Mouse (Mus musculus) liver, embryonic 14.5 days (tissue): ENCODE results near the gene Kank1. TPM values are rescaled to one million over a fixed set of nuclear protein-coding genes. Genes with fewer than 3 reads are reported as not detected.
A peak's percentile ranks its signal among the peaks of the same experiment; 100 is the strongest.

ENCODE experiments used
- ATAC-seq: fragments of 200-750 bp; cut with Nextera tagmentation; 2 replicates; pipeline ENCODE4 v1.8.0; 2017; ENCODE audit warnings: moderate number of reproducible peaks, mild to moderate bottlenecking, moderate library complexity; ENCODE audit not compliant: insufficient read depth
- DNase-seq, 3 experiments: peaks; one replicate each; pipeline ENCODE4 v3.0.0-alpha.2; 2012 to 2013; ENCODE audit warnings: low read depth in 3 of 3, low spot score in 3 of 3
- H3K27ac ChIP-seq: fragments of 300-500 bp; sonication (generic); 2 replicates; pipeline ENCODE4 v1.5.1; 2014; ENCODE audit warnings: moderate library complexity, mild to moderate bottlenecking, control low read depth, inconsistent platforms
- H3K27me3 ChIP-seq: fragments of 300-500 bp; sonication (generic); 2 replicates; pipeline ENCODE4 v1.6.1; 2014; ENCODE audit warnings: mild to moderate bottlenecking, low read length, moderate library complexity; ENCODE audit not compliant: control insufficient read depth, insufficient read depth
- H3K36me3 ChIP-seq: fragments of 300-500 bp; sonication (generic); replicated peaks from 2 replicates; pipeline ENCODE4 v1.6.1; 2014; ENCODE audit warnings: low read depth; ENCODE audit not compliant: control insufficient read depth, insufficient read depth
- H3K4me1 ChIP-seq, 2 experiments: fragments of 200-500 bp in 1 of 2; fragments of 300-500 bp in 1 of 2; sonication (generic) in 1 of 2; replicated peaks; 2 replicates each; pipeline ENCODE4 v1.6.1; 2012 to 2014; ENCODE audit warnings: antibody characterized with exemption in 1 of 2, inconsistent platforms in 1 of 2, low read length in 1 of 2; ENCODE audit not compliant: control insufficient read depth in 2 of 2, insufficient read depth in 2 of 2
- H3K4me2 ChIP-seq: fragments of 300-500 bp; sonication (generic); 2 replicates; pipeline ENCODE4 v1.6.1; 2014; ENCODE audit warnings: low read depth, mild to moderate bottlenecking, control low read depth, moderate library complexity
- H3K4me3 ChIP-seq, 2 experiments: fragments of 200-500 bp in 1 of 2; fragments of 300-500 bp in 1 of 2; sonication (generic) in 1 of 2; 2 replicates each; pipeline ENCODE4 v1.5.1; 2012 to 2014; ENCODE audit warnings: low read depth in 2 of 2, low read length in 2 of 2, mild to moderate bottlenecking in 2 of 2, control low read depth in 1 of 2, inconsistent platforms in 1 of 2, moderate library complexity in 1 of 2; ENCODE audit not compliant: insufficient read depth in 1 of 2
- H3K9ac ChIP-seq: fragments of 300-500 bp; sonication (generic); replicated peaks from 2 replicates; pipeline ENCODE4 v1.6.1; 2014; ENCODE audit warnings: mild to moderate bottlenecking, control low read depth, moderate library complexity
- H3K9me3 ChIP-seq: fragments of 300-500 bp; sonication (generic); 2 replicates; pipeline ENCODE4 v1.6.1; 2016; ENCODE audit warnings: low read length, mixed read lengths; ENCODE audit not compliant: control insufficient read depth
- CTCF ChIP-seq: IDR thresholded peaks from 2 replicates; pipeline ENCODE4 v1.5.1; 2016; ENCODE audit warnings: antibody characterized with exemption, low read depth, control low read depth
- EP300 ChIP-seq: IDR thresholded peaks from 2 replicates; pipeline ENCODE4 v1.6.1; 2016; ENCODE audit warnings: antibody characterized with exemption, low read depth
- WGBS: fragments of 180-500 bp; shearing (Covaris S2); extraction: QIAGEN DNeasy Blood & Tissue Kit; methylation state at CpG from one replicate; pipeline ENCODE4 v1.1.7; 2014; ENCODE audit not compliant: insufficient replicate concordance; 5-methylcytosine and 5-hydroxymethylcytosine counted together
- polyA plus RNA-seq, 2 experiments: library from polyadenylated mRNA; depleted of rRNA in 1 of 2; stranded (reverse) in 1 of 2; unstranded in 1 of 2; fragments of >200 nt; fragmentation: Nextera tagmentation in 1 of 2; extraction: Ambion mirVana in 1 of 2; gene quantifications; 2 replicates each; pipeline versions ENCODE4 v1.2.1 to v1.2.3; 2012 to 2014

Kank1 gene
- polyA plus RNA-seq, 2 experiments: 3.2 to 3.5 TPM

DNA sequence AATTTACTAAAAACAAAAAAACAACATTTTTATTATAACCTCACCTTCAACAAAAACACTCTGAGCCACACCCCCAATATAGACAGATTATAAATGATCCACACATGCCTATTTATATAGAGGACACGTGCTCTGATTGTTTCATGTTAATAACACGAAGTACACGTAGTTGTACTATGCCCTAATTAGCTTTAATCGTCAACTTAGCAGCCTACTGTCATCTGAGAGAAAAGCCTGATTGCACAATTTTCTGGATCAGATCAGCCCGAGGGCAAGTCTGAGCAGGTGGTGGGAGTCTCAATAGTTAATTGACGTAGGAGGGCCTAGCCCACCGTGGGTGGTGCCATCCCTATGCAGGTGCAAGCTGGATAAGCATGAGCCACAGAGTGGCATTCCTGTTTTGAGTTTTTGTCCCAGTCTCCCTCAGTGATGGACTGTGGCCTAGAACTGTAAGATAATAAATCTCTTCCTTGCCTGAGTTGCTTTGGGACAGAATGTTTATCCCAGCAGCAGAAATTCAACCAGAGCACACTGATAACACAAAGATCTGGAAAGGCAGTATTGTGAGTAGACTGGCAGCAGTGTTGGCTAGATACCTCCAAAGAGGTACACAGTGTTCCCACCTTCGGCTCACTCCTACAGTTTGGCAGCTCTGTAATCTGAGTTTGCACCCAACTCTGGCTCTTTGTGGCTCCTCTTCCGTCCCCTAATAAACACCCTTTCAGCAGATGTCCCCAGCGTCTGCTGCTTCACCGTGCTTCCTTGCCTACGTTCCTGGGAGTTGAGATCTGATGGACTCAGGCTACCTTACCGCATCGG lies 63.3 kb downstream of the Kank1 start:
- no peak for TF ChIP-seq CTCF
- TF ChIP-seq EP300: no peak
- Histone ChIP-seq H3K4me1 (peaks cover 0 to 2% of the 10 kb centered on the region in 2 experiments; a peak in 1 of 4 replicates), H3K4me3 (no peak overlapping the region), H3K27ac (no peak overlapping the region), H3K9ac (no peak overlapping the region), H3K4me2 (no peak overlapping the region), H3K9me3 (no peaks in the 10 kb centered on the region), H3K36me3 (no peaks in the 10 kb centered on the region), H3K27me3 (no peaks in the 10 kb centered on the region)
- DNase-seq: no peak
- WGBS: 67% methylated on average over 14 of the region's 14 CpGs
- ATAC-seq: no peak

DNA sequence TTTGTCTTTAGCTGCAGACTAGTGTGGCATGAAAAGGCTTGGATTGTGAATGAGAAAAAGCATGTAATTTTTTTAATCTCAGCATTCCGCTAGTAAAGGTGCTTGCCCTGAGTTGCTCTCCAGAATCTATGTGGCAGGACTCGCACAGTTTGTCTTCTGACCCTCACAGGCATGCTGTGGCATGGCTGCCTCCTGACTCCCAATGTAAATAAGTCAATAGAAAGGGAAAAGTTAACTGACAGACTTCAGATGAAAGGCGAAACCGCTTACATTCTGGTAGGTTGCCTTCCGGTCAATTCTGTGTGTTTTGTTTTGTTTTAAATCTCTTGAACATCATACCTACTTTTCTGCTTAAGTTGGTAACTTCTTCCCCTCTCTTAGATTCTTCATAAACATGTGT lies 64.4 kb downstream of the Kank1 start:
- no peaks in the 10 kb centered on the region for H3K9me3 ChIP-seq
- H3K27ac ChIP-seq: no peak overlapping the region
- H3K4me2 ChIP-seq: no peak overlapping the region; the same call in 1 of the 2 replicates
- WGBS: 76% methylated on average over 5 of the region's 5 CpGs
- H3K4me3 ChIP-seq: no peak overlapping the region
- no peak overlapping the region for H3K9ac ChIP-seq
- H3K27me3 ChIP-seq: no peaks in the 10 kb centered on the region
- TF ChIP-seq CTCF (no peak), EP300 (no peak)
- H3K4me1 ChIP-seq: peaks cover 0 to 2% of the 10 kb centered on the region in 2 experiments; a peak in 1 of 4 replicates
- DNase-seq: peak in 2 of 3 experiments; percentile 3
- H3K36me3 ChIP-seq: no peaks in the 10 kb centered on the region
- no peak for ATAC-seq

DNA sequence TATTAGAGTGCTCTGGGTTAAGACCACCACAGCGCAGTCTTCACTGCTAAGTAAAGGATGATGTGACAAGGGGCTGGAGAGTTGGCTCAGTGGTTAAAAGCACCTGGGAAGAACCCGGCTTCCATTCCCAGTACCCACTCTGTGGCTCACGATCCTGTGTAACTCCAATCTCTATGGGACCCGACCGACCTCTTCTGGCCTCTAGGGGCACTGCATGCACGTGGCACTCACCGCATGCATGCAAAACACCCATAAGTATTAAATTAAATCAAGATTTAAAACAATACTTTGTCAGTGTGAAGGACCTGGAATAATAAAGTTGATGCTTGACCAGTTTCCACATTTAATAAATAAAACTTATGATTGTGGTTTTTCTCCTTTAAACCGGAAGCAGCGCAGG lies 69.5 kb downstream of the Kank1 start:
- H3K4me1 ChIP-seq: peaks cover 0 to 3% of the 10 kb centered on the region in 2 experiments; a peak in 2 of 4 replicates
- no peaks in the 10 kb centered on the region for H3K9me3 ChIP-seq
- no peak overlapping the region for H3K27ac ChIP-seq
- H3K36me3 ChIP-seq: no peaks in the 10 kb centered on the region
- H3K9ac ChIP-seq: no peak overlapping the region
- ATAC-seq: no peak
- H3K4me2 ChIP-seq: no peak overlapping the region
- H3K27me3 ChIP-seq: no peaks in the 10 kb centered on the region
- TF ChIP-seq EP300: no peak
- TF ChIP-seq CTCF: peak; percentile 68
- no peak for DNase-seq
- WGBS: 44% methylated on average over 9 of the region's 9 CpGs
- H3K4me3 ChIP-seq: no peak overlapping the region

DNA sequence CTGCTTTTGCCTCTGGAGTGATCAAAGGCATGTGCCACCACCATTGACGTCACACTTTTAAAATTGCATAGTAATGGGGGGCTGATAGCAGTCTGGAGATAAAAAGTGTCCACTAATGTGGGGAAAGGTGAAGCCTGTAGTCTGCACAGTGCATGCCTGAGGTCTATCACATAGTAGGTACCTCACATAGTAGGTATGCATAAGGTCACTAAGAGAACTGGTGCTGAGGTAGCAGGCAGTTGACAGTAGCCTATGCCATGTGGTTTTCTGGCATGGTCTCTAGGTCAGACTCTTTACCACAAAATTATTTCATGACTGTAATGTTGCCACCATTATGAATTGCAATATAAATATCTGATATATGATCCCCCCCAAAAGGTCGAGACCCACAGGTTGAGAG lies 71.4 kb downstream of the Kank1 start:
- Histone ChIP-seq H3K4me1 (peaks cover 0 to 11% of the 10 kb centered on the region in 2 experiments; a peak in 2 of 4 replicates), H3K27me3 (no peaks in the 10 kb centered on the region), H3K4me3 (no peak overlapping the region), H3K36me3 (no peaks in the 10 kb centered on the region), H3K4me2 (no peak overlapping the region), H3K27ac (no peak overlapping the region), H3K9ac (no peak overlapping the region), H3K9me3 (no peaks in the 10 kb centered on the region)
- TF ChIP-seq EP300 (no peak), CTCF (no peak)
- WGBS: 23% methylated on average over 2 of the region's 2 CpGs
- ATAC-seq: no peak
- no peak for DNase-seq

DNA sequence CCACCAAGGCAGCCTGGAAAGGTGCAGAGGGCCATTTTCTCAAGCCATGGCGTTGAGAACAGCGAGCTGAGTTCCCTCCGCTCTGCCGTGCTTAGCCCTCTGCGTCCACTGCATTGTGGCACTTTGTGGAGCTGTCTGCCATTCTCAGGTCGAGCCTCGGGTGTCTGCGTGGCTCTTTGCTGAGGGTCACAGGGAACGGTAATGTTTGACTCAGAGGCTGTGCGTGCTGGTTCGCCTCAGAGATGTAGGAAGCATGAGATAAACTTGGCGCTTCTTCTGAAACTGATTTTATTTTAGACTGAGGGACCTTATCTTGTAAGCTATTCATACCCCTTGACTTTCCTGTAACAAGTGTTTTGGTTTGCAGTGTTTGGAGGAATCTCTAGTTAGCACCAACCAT lies 72.0 kb downstream of the Kank1 start:
- Histone ChIP-seq H3K4me2 (no peak overlapping the region), H3K9ac (no peak overlapping the region), H3K27ac (no peak overlapping the region), H3K27me3 (no peaks in the 10 kb centered on the region), H3K36me3 (no peaks in the 10 kb centered on the region), H3K9me3 (no peaks in the 10 kb centered on the region), H3K4me1 (peaks cover 0 to 12% of the 10 kb centered on the region in 2 experiments; a peak in 2 of 4 replicates), H3K4me3 (no peak overlapping the region)
- ATAC-seq (no peak), DNase-seq (no peak)
- TF ChIP-seq EP300: no peak
- no peak for TF ChIP-seq CTCF
- 28% methylated on average over 12 of the region's 12 CpGs for WGBS
